Mouse (Mus musculus) heart, postnatal 10 days (tissue): Measurements from ENCODE around the gene Rabl6. TPM values are rescaled to one million over a fixed set of nuclear protein-coding genes. Genes with fewer than 3 reads are reported as not detected.

Source experiments
- DNase-seq, 2 experiments: peaks; one replicate each; pipeline ENCODE4 v3.0.0; 2021
- intact Hi-C: fragments of 180-260 bp; cut with DNase I; formaldehyde crosslinking; loops from one replicate; pipeline ENCODE4 v1.15.1; 2025
- total RNA-seq, 2 experiments: library from RNA; stranded (reverse); gene quantifications; 2 replicates each; pipeline ENCODE4 v1.2.3; 2021

Gene Rabl6
- 10 to 100 TPM; 49.4 to 57.6 TPM for total RNA-seq

DNA sequence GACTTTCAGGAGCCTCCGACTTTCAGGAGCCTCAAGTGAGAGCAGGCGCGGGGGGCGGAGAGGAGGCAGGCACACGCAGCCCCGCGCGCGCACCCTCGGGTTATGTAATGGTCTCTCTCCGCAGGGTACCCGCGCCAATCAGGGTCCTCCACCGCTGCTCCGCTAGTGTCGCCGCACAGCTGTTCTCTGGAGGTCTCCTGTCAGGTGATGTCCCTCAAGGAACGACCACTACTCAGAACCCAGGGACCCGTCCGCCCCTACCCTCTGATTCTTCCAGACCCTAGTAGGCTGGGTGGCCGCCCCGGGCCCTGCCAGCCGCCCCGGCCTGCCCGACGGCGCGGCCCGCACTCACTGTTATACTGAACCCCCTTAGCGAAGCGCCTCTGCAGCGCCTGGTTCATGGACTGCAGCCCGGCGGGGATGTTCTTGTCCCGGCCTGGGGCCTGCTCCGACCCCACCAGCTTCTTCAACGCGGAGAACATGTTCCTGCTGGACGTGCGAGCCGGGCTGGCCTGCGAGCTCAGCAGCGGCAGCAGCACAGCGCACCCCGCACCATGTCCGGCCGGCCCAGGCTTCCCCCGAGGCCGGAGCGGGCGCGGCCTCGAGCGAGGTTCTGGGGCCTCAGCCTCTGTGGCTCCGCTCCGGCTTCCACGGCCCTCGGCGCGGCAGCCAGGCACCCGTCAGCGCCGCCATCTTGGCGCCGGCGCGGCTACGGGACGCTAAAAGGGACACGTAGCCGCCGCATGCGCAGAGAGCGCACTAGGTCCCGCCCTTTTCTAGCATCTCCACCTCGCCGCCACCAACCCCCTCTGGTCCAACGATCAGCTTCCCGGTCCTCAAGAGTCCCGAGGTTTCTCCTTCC is at the start of gene Rabl6:
Gene Rabl6, minus strand, starts transcription at position 761 of the 862 bp plus-strand sequence.
- peak; percentile 92 to 93 for DNase-seq

DNA sequence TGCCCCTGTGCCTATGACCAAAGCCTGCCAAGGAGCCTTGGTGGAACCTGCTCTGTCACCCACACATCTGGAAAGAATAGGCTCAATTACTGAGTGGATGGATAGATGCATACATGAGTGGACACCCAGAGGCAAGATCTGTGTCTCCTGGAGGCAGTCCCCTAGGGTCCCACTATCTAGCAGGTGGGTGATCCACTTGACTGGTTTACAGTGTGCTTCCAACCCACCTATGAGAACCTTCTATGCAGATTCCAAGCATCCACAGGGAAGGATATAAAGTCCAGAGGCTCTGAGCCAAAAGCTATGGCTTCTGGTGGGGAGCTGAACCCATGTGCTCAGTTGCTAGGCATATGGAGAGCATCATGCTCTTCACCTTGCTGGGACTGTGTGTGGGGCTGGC is 49.3 kb upstream of the Rabl6 start, which contains the start of gene Lcn5:
Gene Lcn5, plus strand, starts transcription at position 301 of the 400 bp plus-strand sequence.
- DNase-seq = no peak
- intact Hi-C loops = no loop called here

More for the DNA sequence above, at the start of gene Rabl6:
- intact Hi-C loops = no loop called here

DNA sequence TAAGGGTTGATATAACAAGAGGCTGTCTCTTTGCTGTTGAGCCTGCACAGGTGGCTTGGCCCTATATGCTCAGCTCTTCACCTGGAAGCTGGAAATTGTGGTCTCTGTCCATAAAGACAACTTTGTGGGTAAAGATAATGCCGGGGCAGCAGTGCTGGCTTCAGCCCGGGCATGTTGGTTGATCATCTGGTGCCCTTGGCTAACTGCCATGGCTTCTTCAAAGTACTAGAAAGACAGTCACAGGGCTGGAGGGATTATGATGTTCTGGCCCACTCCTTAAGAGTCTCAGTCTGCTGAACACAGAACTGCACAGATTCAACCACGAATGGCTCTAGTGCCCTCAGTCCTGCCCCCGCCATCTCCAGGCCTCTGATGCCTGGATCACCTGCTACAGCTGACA is 48.9 kb upstream of the Rabl6 start:
- peak; percentile 34 to 40 for DNase-seq
- intact Hi-C loops = no loop called here

DNA sequence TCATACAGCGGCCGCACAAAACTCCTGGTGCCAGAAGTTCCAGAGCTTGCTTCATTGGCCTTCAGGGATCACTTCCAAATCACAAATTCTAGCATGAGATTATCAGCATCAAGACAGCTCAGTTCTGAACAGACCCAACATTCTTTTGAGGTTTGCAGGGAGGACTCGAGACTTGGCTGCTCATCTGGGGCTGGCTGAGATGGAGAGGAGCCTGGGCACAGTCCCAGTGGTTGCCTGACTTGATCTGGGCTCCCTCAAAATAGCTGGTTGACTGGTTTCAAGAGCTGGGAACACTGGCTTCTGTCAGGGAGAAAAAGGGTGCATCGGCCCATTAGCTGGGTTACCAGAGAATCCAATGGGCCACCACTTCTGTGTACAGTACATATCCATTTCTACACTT is 48.4 kb upstream of the Rabl6 start:
- peak; percentile 65 to 66 for DNase-seq
- intact Hi-C loops = no loop called here

DNA sequence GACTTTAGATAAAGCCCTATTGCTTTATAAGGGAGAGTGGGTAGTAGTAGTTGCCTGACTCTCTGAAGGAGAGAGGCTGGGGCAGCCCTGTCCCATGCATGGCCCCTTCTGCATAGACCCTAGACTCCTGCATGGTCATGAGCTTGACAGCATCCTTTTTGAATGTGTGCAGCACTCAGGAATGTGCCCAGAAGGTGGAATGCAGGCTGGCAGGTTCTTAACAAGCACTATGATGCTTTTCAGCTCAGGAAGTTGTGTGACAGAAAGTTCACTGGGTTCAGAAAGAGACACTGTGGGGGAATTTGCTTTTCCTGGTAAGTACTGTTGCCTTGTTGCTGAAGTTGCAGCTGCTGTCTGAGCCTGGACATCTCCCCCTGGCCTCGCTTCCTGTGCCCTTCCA is 46.2 kb upstream of the Rabl6 start:
- DNase-seq = no peak
- intact Hi-C loops = no loop called here

DNA sequence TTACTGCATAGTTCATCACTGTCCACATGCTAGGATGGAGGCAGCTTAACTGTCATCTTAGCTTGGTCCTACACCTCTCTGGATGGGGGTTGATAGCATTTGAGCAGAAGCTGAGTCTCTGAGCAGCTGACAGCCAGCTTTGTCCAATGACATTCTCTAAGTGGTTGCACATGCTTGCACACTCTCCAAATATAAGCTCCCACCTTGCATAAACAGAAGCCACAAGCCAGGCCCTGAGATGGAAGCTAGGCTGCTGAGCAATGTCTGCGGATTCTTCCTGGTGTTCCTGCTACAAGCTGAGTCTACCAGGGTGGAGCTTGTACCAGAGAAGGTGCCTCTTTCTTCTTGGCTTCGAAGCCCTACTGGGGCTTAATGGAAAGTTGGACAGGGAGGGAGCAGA is 44.6 kb upstream of the Rabl6 start, which contains the start of gene Lcn8:
Gene Lcn8, plus strand, starts transcription at position 219 of the 400 bp plus-strand sequence.
- no peak for DNase-seq
- intact Hi-C loops = no loop called here

DNA sequence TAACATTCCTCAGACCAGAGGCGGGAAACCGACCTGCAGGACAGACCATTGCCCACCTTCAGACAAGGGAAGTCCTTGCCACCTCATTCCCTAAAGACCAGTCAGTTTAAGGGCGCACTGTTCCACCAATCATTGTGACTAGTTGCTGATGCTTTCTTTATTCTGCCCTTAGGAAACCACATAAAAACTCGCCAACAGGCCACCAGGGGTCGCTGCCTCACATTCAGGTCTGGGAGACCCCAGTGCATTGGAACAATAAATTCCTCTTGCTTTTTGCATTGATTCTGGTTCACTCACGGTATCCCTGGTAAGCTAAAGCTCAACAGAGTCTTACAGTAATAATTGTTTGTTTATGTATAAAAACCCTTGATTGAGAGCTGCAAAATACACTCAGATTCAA is 31.6 kb upstream of the Rabl6 start:
- intact Hi-C loops = no loop called here
- peak; percentile 35 to 71 for DNase-seq

DNA sequence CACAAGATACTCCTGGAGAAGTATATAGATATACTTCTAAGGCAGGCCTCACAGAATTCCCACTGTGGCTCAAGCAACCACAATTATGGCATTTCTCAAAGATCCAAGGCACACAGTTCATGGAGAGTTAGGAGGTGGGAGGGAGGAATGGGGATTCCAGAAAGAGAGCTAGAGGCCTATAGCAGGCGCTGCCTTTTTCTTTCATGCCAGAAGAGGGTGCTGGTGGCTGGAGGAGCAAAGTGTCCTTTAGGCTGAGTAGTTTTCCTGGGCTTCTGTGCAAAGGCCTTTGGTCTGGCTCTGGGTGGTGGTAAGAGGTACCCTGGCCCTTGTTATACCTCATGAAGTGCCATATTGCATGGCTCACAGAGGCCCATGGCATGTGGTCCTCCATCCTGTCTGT is 25.7 kb upstream of the Rabl6 start:
- intact Hi-C loops = no loop called here
- no peak for DNase-seq

DNA sequence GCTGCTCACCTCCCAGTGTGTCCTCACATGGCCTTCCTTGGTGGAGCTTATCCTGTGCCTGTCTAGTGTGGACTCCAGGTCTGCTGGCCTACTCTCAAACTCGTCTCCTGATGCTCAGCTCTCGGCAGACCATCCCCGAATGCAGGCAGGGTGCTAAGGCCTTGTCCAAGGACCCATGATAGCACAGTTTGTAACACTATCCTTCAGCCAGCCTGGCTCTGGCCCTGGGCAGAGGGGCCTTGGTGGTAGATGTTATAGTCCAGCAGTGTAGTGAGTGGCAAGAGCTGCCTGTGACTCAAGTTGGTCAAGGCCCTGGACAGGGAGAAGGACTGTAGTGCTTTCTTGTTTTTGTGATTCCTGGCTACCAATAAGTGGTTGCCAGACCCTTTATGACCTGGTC is 25.3 kb upstream of the Rabl6 start:
- no peak for DNase-seq
- intact Hi-C loops = no loop called here

DNA sequence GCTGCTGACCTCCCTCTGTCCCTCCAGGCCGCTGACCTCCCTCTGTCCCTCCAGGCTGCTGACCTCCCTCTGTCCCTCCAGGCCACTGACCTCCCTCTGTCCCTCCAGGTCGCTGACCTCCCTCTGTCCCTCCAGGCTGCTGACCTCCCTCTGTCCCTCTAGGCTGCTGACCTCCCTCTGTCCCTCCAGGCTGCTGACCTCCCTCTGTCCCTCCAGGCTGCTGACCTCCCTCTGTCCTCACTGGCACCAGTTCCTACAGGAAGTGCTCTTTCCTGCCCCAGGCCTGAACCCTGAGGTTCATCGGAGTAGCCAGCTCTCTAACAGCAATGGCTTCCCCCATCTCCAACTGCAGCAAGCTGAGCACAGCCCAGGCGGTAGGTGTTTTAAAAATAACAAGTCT is 20.4 kb upstream of the Rabl6 start:
- no peak for DNase-seq
- intact Hi-C loops = no loop called here

DNA sequence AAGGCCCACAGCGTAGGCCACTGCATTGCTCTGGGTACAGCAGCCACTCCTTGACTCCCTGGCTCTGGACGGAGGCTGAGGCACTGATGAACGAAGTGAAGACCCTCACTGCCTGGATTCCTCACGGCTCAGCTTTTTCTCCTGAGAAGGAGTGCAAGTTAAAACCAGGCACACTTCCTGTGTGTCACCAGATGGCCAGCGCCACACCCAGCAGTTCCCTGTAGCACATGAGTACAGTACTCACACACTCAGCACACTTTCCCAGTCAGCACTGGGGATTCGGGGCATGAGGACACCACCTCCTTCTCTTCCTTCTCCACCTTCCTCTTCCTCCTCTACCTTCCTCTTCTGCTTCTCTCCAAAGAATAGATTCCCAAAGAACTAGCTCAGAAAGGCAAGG is 19.5 kb upstream of the Rabl6 start, which contains the start of gene Fcna:
Gene Fcna, minus strand, starts transcription at position 220 of the 400 bp plus-strand sequence.
- no peak for DNase-seq
- intact Hi-C loops = no loop called here

DNA sequence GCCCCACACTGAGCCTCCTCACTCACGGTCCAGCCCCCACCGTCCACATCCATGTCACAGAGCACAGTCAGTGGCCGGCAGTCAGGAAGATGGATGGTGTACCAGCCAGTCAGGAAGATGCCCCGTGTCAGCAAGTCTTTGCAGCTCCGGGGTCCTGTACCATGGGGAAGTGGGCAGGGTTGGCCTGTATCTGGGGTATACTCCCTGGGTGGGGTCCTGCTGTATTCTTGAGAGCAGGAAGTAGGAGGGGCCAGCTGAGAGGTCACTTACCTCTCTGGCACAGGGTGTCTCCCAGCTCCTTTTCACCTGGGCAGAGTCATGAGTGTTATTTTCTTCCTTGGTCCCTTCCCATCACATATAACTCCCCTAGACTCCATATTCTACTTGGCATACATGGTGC is 17.7 kb upstream of the Rabl6 start:
- no peak for DNase-seq
- intact Hi-C loops = no loop called here

DNA sequence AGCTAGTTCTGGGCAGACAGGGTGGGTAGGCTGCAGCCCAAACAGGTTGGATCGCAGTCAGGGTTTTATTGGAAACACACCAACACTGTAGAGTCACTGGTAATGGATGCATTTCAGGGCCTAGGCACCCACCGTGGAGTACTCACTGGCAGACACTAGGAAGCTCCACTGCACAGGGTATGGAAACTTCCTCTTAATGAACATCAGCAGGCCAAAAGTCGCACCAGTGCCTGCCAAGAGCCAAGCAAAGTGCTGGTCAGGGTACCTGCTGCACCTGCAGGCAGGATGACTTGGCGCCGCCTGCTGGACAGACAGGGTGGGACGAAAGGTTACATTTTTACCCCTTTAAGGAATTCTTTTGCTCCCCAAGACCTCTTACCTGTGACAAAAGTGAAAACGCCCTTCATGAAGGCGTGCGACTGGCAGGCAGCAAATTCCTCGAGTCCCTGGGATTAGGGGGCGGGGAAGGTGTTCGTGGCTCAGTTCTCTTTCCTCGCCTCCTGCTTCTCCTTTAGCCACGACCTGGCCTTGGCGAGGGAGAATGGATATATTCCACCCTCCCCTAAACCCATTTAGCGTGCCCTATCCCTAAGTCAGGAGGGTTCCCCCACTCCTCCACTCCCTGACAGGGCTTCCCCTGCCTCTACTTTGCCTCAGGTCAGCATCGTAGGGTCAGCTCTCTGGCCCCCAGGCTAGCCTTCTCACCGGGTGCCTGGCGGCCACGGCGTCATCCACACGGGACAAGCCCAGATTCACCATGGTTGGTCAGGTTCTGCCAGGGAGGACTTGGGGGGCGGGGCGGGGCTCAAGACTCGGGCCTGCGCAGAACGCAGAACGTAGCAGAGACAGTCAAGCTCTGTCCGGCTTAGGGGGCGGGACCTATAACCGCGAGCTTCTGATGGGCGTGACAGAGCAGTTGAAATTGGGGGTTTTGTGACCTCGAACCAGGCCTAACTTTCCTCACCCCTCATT is 13.2 kb upstream of the Rabl6 start, which contains the start of gene Tmem141:
Gene Tmem141, minus strand, starts transcription at position 777 of the 972 bp plus-strand sequence.
- intact Hi-C loops = no loop called here
- DNase-seq = peak; percentile 91 to 93

DNA sequence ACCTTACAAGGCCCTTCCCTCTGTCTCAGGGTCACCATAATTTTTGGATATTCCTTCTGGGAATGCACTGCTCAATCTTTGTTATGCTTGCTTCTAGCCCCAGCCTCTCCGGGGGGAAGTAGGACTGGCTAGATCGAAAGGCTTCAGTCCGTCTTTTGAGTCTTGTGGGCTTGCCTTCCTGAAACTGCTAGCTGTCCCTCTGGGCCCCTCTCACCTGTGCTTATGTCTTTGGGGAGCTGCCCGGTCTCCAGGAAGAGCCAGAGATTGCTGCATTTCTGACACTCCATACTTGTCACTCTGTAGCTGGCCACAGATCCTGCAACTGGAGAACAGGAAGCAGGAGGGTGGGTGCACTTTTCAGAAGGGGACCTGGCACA is 12.5 kb upstream of the Rabl6 start:
- intact Hi-C loops = no loop called here
- DNase-seq = no peak

DNA sequence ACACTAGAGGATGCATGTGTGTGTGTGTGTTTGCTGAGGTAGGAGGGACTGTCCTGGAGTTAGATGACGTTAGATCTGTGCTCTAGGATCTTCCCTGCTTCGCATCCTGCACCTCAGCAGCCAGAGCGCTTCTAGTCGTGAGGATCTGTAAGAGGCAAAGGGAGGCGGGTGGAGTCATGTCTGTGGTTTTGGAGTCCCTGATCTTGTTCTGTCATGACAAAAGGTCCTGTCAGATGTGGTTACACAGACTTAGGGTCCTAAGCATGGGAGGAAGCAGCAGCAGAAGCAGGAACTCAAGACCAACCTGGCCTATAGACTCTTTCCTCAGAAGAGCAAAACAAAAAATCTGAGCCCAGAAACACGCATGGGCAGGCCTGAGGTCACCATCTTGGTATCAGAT is 12.1 kb upstream of the Rabl6 start:
- intact Hi-C loops = no loop called here
- no peak for DNase-seq

DNA sequence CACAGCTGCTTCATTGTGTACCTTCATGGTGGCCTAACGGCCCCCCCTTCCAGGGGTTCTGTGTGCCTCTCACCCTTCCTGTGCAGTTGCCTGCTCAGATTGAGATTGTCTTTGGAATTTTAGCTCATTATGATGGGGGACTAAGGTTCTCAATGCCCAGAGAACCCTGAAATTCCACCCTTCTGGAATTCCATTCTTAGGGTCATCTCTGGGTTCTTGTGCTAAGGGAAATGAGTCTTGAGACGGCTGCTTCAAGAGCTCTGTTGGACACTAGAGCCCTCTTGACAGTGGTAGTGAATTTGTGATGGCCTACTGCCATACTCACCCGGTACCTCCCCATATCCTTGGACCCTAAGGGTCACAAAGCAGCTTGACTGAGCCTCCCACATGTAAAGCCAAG is 9.3 kb upstream of the Rabl6 start, which contains the start of gene Ccdc183:
Gene Ccdc183, minus strand, starts transcription at position 101 of the 400 bp plus-strand sequence.
- intact Hi-C loops = no loop called here
- no peak for DNase-seq

DNA sequence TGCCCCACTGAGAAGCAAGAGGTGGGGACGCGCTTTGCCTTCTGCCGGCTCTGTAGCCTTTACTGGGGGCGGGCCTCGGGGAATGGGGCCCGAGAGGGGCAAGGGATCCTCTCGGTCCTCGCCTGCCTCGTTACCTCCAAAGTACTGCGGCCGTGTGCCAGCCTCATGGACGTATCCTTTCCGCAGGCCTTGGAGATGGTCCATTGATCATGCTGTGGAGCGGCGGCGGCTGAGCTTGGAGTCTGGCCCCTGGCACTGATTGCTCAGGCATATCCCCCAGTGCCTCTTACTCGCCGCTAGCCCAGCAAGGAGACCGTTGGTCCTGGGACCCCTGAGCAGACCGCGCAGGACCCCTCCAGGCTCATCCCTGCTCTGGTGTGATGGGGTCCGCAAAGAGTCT is 8.1 kb upstream of the Rabl6 start:
- no peak for DNase-seq
- intact Hi-C loops = no loop called here

DNA sequence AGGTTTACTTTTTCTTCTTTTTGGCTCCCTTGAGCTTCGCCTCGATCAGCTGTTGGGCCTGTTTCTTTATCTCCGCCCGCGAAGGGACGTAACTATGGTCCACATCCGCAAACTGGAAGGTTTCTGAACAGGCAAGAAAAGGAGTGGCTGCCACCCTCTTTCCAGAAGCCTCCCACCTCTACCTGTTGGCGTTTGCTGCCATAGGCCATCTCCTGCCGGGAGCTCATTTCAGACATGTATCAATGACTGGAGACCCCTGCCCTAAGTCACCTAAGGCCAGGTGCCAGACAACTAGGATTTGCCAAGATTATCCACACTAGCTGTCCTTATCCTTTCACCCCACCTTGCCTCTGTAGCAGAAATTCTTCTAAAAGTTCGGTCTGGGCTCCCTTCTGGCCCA is 350 bp upstream of the Rabl6 start:
- DNase-seq = no peak

DNA sequence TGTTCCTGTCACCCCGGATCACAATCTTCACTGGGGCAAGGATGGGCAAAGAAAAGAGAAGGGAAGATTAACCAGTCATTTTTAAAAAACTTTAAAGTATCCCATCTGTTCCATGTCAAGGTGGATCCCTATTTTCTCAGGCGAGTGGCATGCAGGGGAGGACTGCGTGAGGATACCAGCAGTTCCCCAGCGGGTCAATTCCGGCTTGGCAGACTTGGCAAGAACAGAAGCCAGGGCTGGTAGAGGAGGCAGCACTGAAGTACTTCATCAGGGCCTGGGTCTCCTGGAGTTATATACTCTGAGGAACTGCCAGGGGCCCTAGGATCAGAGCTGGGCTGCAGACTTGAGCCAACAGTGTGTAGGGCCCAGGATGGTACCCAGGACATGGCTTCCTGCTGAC is 5.8 kb downstream of the Rabl6 start:
- intact Hi-C loops = no loop called here
- no peak for DNase-seq

More for the DNA sequence above, 350 bp upstream of the Rabl6 start:
- intact Hi-C loops = no loop called here

DNA sequence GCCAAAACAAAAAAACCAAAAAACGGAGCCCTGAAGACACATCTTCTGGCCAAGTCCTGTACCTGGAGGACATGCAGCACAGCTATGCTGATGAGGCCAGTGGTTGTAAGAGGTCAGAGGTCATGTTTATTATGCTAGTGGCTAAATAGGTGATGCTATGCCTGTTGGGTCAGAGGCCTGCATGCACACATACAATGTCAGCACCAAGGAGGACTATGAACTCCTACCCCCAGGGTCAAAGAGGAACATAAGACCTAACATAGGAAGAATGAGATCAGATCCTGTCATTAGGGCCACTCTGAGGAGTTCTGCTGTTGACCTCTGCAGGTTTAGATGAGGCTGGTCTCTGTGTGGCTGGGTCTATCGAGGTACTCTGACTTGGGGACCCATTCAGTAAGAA is 8.3 kb downstream of the Rabl6 start:
- intact Hi-C loops = no loop called here
- no peak for DNase-seq

DNA sequence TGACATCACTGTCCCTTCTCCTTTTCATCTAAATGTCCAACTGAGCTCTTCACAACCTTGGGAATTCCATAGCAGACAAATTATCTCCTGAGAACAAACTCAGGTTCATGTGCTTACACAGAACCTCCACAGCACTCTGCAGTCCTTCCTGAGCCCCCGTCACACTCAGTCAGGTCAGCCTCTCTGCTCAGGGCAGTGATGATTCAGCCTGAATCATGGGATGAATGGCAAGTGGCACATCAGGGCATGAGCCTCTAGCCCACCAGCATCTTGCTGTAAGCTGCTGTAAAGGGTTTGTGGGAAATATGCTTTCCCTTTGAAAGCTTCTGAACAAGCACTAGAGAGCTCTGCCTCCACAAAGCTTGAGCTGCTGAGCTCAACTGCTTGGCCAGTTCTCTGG is 9.6 kb downstream of the Rabl6 start:
- DNase-seq = no peak
- intact Hi-C loops = no loop called here
